Mouse (Mus musculus) spleen, adult 12 weeks (tissue): ENCODE results near the gene Smok3a.
"Not testable (repeated sequence)": the region's sequence is repeated elsewhere in the genome, so short reads cannot be mapped to it uniquely, and the experiment has no call there.

Experiments used
- DNase-seq: peaks from one replicate; pipeline ENCODE4 v3.0.0; 2022; ENCODE audit warnings: low spot score

Smok3a gene

GRCm38 (mm10) chr5:138020961-138021479, at the start of gene Smok3a, which contains the start of gene Smok3b:
Gene Smok3a (plus strand): TSS chr5:138021261.
Gene Smok3b (plus strand): TSS chr5:138021429.
- DNase-seq: not testable (repeated sequence)

DNA sequence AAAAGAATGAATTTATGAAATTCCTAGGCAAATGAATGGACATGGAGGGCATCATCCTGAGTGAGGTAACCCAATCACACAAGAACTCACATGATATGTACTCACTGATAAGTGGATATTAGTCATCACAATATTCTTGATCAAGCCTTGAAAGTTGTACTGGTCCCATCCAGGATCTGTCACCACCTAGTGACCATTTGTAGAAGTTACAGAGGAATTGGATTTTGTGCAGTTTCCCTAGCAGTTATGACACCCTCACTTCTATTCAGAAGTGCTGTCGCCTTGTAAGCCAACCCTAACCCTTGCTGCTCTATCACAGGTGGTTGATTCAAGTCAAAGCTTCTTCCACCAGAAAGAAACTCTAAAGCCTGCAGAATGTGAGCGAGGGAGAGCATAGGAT, 47.9 kb upstream of the Smok3a start:
- no peak for DNase-seq

DNA sequence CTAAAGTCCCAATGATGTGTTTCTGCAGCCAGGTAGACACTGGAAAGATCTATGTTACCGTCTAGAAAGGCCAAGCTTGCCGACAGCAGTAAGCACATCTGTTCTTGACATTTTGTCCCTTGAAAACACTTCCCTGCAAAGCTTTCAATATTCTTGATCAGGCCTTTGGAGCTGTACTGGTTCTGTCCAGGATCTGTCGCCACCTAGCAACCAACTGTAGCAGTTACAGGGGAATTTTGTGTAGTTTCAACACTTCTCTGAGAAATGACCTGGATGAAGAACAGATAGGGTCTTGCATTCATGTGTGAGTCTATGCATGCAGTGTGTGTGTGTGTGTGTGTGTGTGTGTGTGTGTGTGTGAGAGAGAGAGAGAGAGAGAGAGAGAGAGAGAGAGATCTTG, 47.3 kb upstream of the Smok3a start:
- DNase-seq: no peak

- no peak for DNase-seq
Measured at GRCm38 (mm10) chr5:137974724-137975123, 46.3 kb upstream of the Smok3a start.

GRCm38 (mm10) chr5:137975434-137975833, 45.6 kb upstream of the Smok3a start:
- DNase-seq: no peak

- DNase-seq: no peak
Measured at GRCm38 (mm10) chr5:137977291-137977690, 43.8 kb upstream of the Smok3a start.

DNA sequence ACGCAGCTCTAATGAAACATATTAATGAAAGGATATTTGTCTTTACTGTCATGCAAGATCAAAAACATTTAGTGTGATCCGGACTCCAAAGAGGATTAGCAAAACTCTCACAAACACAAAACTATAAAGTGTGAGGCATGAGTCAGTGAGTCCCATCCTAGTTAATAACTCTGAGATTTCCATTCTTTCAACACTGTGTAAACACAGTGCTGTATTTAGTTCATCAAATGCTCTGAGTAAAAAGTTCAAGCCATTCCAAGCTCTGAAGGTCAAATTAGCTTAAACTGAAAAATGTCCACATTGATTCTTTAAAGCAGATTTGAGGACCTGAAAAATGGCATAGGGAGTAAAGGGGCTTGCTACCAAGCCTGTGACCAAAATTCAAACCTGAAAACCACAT, 42.0 kb upstream of the Smok3a start:
- no peak for DNase-seq

DNA sequence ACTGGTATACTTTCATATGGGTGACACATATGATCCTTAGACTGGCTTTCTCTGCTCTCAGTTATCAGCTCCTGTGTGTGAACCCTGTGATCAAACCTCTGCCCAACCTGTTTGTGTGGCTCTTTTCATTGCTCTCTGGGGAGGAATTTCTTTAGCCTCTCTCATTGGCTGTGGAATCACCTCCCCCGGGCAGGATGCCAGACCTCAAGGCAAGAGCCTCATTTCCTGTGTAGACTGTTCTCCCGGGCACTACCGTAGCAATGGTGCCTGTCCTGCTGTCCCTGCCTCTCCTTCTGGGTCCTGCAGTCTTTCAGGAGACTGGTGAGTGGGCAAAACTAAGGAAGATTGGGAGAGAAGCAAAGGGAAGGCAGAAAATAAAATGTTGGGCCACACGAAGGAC, 39.8 kb upstream of the Smok3a start, which contains the start of gene Azgp1:
TSS of gene Azgp1 (plus strand) at position 221 of the 400 bp plus-strand sequence.
- DNase-seq: no peak

GRCm38 (mm10) chr5:137986351-137986750, 34.7 kb upstream of the Smok3a start:
- DNase-seq: no peak

DNA sequence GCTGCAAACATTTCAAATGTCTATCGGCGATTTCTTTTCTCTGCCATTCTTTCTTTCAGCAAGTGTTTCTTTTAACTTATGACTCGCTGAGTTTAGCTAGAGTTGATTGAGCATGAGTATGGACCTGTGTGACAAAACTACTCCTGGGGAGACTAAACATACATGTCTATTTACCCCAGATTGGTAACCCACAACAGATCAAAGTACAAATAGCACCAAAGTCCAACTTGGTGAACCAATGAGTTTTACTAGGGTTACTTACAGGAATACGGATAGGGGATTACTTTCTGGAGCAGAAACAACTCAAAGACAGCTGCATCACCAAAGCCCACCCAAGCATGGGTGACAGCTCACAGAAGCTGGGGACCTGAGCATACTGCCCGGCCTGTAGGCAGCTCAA, 11.6 kb upstream of the Smok3a start:
- DNase-seq: no peak

- DNase-seq: no peak
Measured at GRCm38 (mm10) chr5:138012382-138012781, 8.7 kb upstream of the Smok3a start.

DNA sequence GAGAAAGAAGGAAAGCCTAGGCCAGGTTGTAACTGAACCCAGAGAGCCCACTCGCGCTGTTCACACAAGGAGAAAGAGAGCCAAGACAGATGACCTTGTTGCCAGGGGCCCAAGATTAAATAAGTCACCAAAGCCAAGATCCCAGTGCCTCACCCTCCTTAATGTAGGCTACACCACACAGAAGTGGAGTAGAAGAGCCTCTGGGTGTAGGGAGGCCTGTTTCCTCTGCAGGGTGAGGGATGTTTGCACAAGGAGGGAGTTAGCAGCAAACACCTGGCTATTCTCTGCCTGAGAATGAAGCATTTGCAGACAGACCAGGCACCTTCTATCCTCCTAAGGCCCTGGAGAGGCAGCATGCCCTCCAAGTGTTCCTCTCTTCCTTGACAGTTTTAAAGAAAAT, 4.5 kb upstream of the Smok3a start:
- no peak for DNase-seq

DNA sequence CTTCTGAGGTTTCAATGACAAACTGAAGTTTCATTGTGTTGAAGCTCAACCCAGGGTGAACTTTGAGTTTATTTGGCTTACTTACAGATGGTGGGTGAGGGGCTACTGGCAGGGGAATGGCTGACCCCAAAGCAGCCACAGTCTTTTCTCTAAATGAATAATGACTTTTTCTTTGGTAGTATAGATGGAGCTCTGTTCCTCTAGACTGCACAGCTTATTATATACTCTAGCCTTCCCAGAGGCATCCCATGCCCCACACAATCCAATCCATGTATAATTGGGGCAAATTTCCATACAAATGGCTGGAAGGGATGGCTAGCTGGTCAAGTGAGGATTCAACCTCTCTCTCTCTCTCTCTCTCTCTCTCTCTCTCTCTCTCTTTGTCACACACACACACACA, 4.1 kb upstream of the Smok3a start:
- no peak for DNase-seq

DNA sequence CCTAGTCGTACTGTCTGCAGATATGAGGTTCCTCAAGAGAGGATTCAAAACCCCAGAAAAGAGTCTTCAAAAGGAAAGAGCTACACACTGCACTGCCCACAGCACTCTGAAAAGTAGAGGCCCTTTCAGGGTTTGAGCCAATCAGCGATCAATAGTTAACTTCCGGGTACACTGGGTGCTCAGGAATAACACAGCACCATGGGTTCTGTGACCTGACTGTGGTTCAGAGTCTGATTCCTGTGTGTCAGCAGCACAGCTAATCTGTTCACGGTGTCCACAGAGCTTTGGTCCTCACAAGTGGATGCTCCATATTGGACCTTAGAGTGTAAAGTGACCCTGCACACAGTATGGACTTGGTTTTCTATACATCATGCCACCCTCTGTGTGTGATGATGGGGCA, 1.5 kb upstream of the Smok3a start:
- not testable (repeated sequence) for DNase-seq

DNA sequence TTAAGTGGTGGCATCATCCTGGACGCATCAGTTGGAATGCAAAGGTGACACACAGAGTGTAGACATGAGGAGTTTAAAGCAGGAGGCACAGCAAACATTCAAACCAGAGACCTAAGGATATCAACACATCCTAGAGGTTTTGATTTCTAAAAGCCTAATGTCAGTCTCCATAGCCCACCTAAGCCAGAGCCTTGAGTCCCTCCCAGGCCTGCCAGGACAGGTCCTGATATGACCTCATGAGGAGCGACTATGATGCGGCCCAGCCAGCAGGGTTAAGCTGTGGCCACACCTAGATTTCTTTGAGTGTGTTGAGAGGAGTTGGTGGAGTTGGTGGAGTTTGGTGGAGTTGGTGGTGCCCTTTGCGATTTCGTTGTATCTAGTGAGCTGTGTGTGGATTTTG, 31.8 kb downstream of the Smok3a start, which contains the start of gene Smok3c:
TSS of gene Smok3c (plus strand) at position 301 of the 400 bp plus-strand sequence.
- not testable (repeated sequence) for DNase-seq

DNA sequence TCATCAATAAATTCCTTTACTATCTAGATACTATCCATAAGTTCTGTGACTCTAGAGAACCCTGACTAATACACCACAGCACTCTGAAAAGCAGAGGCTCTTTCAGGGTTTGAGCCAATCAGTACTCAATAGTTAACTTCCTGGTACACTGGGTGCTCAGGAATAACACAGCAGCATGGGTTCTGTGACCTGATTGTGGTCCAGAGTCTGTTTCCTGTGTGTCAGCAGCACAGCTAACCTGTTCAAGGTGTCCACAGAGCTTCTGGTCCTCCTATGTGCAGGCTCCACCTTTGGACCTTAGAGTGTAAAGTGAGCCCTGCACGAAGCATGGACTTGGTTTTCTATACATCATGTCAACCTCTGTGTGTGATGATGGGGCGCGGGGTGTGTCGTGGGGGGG, 52.7 kb downstream of the Smok3a start:
- no peak for DNase-seq

DNA sequence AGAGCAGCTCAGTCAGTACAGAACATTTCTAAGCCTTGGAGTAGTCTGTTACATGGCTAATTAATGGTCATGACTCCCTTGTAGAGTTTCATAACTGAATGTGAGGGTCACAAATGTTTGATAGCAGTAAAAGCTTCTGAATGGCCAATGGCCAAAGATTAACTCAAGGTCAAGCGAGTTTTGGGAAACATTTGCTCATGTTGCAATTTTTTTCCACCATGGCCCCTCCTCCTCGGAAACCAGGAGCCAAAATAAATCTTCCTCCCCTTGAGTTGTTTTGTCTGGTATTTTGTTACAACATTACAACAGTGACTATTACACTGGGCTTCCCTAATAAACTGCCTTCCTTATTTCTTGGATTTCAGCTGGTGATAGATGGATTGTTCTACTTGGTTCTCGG, 54.6 kb downstream of the Smok3a start:
- no peak for DNase-seq

- no peak for DNase-seq
Measured at GRCm38 (mm10) chr5:138076148-138076547, 55.1 kb downstream of the Smok3a start.

DNA sequence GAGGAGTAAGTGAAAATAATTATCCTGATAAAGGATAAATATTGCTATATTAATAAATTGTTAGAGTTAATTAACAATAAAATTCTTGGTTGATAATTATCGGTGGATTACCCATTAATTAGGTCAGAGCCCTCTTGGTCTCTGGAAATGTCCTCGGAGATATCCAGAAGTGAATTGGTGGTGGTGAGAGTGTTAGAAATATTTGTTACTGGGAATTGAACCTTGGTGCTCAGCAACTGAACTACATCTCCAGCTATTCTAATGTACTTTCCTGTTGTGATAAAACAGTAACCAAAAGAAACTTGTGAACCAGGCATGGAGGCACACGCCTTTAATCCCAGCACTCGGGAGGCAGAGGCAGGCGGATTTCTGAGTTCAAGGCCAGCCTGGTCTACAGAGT, 59.4 kb downstream of the Smok3a start:
- no peak for DNase-seq

- no peak for DNase-seq
Measured at GRCm38 (mm10) chr5:138081446-138081845, 60.4 kb downstream of the Smok3a start.

DNA sequence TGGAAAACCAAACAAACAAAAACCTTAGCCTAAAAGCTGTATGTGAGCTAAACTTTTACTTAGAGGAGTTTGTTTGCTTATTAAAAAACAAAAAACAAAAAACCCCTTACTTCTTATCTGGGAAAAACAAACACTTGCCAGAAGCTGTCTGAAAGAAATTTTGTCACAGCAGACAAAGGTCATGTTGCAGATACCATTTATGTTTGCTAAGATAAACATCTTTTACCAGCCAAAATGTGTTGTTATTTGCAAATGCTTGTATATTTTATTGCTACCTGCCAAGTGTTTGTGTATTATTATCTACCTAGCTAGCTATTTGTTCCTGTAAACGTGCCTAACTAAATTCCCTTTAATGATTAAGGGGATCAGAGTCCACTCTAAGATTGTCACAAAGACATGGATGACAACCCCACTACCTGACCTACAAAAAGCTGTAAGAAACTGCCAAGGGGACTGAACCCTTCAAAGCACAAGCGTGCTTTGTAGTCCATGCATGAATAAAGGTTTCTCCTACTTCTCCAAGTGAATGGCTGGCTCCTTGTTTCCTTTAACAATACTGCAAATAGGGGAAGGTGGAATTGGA, 62.3 kb downstream of the Smok3a start:
- DNase-seq: no peak

DNA sequence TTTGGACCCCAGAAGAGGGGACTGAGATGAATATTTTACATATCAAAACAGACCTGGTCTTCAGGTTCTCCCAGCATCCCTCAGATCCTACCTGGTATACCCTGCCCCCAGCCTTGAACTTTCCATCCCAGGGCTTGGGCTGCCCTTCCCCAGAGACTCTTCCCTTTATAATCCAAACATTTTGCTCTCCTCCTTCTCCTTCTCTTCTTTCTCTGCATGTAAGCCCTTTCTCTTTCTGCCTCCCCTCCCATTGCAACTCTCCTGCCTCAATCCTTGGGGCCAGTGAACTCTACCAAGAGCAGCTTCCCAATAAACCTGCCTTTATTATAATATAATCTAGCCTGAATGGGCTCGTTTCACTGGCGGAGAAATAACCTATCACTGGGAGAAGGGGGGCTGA, 62.9 kb downstream of the Smok3a start:
- no peak for DNase-seq
